Mouse (Mus musculus) C2C12 (cell line): ENCODE results near the gene Cdc123. TPM values are rescaled to one million over a fixed set of nuclear protein-coding genes. Genes with fewer than 3 reads are reported as not detected.
"Not testable (repeated sequence)": the region's sequence is repeated elsewhere in the genome, so short reads cannot be mapped to it uniquely, and the experiment has no call there.

Source experiments
- H3K27me3 ChIP-seq: one replicate; pipeline ENCODE4 v1.6.1; 2011; ENCODE audit not compliant: control insufficient read depth, insufficient read depth, insufficient read length
- H3K36me3 ChIP-seq: one replicate; pipeline ENCODE4 v1.6.1; 2011; ENCODE audit not compliant: control insufficient read depth, insufficient read depth
- H3K4me3 ChIP-seq: one replicate; pipeline ENCODE4 v1.5.1; 2011; ENCODE audit warnings: mild to moderate bottlenecking, control low read depth; ENCODE audit not compliant: poor library complexity, insufficient read depth, severe bottlenecking
- H3K79me2 ChIP-seq: one replicate; pipeline ENCODE4 v1.6.1; 2011; ENCODE audit not compliant: control insufficient read depth, insufficient read depth
- H3K79me3 ChIP-seq: one replicate; pipeline ENCODE4 v1.6.1; 2011; ENCODE audit warnings: low read depth, control low read depth
- H3ac ChIP-seq: one replicate; pipeline ENCODE3; 2011; ENCODE audit warnings: low read depth; ENCODE audit not compliant: control insufficient read depth, insufficient read length
- CEBPB ChIP-seq: IDR thresholded peaks from one replicate; pipeline ENCODE4 v1.6.1; 2011; ENCODE audit warnings: low read depth, mild to moderate bottlenecking, control low read depth, moderate library complexity
- CTCF ChIP-seq: IDR thresholded peaks from one replicate; pipeline ENCODE4 v1.5.1; 2011; ENCODE audit not compliant: control insufficient read depth, insufficient read depth, insufficient read length
- FOSL1 ChIP-seq: IDR thresholded peaks from one replicate; pipeline ENCODE4 v1.8.0; 2011; ENCODE audit warnings: mild to moderate bottlenecking, low read length; ENCODE audit not compliant: poor library complexity, insufficient read depth, severe bottlenecking
- MAX ChIP-seq: IDR thresholded peaks from one replicate; pipeline ENCODE4 v1.6.1; 2011; ENCODE audit warnings: mild to moderate bottlenecking, control low read depth
- MYOD1 ChIP-seq: IDR thresholded peaks from one replicate; pipeline ENCODE4 v1.6.1; 2011; ENCODE audit warnings: low read depth; ENCODE audit not compliant: control insufficient read depth, insufficient read length
- MYOG ChIP-seq: IDR thresholded peaks from one replicate; pipeline ENCODE4 v1.6.1; 2011; ENCODE audit not compliant: control insufficient read depth, insufficient read length; ENCODE audit errors: extremely low read depth
- USF1 ChIP-seq: IDR thresholded peaks from one replicate; pipeline ENCODE4 v1.6.1; 2011; ENCODE audit warnings: low read depth, mild to moderate bottlenecking, control low read depth, moderate library complexity
- polyA plus RNA-seq: library from polyadenylated mRNA; unstranded; fragments of >200 nt; fragmentation: generic; extraction: Trizol; gene quantifications from one replicate; pipeline ENCODE4 v1.2.1, GENCODE M21; 2012; ENCODE audit warnings: missing spikeins

The Cdc123 gene
- polyA plus RNA-seq, 1 experiment, result 141 TPM

DNA sequence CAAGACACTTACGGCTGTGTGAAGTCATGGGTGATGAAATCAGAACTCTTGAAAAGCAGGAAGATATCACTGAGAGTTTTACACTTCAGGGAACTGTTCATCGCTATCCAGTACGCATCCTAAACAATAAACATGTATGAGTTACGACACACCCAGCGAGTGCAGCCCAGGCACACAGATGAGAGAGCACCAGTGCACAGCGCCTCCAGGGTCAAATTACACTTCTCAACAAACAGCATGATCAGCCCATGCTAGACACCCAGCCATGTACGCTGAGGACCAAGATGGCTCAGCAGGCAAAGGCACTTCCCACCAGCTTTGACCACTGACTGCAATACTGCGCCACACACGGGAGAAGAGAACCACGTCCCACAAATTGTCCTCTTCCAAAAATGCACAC, 23.7 kb downstream of the Cdc123 start:
- H3ac ChIP-seq, result no peak overlapping the region
- no peaks in the 10 kb centered on the region for H3K79me2 ChIP-seq
- H3K27me3 ChIP-seq, result no peaks in the 10 kb centered on the region
- peaks cover 77% of the 10 kb centered on the region for H3K36me3 ChIP-seq
- TF ChIP-seq CEBPB, result no peak
- no peak for TF ChIP-seq MAX
- no peak for TF ChIP-seq MYOG
- no peak for TF ChIP-seq USF1
- TF ChIP-seq FOSL1, result no peak
- TF ChIP-seq MYOD1, result no peak
- no peak for TF ChIP-seq CTCF
- H3K79me3 ChIP-seq, result no peaks in the 10 kb centered on the region
- H3K4me3 ChIP-seq, result no peak overlapping the region

- Histone ChIP-seq H3K36me3 (peaks cover 65% of the 10 kb centered on the region), H3K27me3 (no peaks in the 10 kb centered on the region), H3ac (no peak overlapping the region), H3K79me2 (no peaks in the 10 kb centered on the region), H3K79me3 (no peaks in the 10 kb centered on the region), H3K4me3 (no peak overlapping the region)
- TF ChIP-seq CTCF (no peak), USF1 (no peak), MAX (no peak), MYOD1 (no peak), FOSL1 (no peak), MYOG (no peak), CEBPB (no peak)
Measured at GRCm38 (mm10) chr2:5811235-5811782, 33.7 kb downstream of the Cdc123 start.

DNA sequence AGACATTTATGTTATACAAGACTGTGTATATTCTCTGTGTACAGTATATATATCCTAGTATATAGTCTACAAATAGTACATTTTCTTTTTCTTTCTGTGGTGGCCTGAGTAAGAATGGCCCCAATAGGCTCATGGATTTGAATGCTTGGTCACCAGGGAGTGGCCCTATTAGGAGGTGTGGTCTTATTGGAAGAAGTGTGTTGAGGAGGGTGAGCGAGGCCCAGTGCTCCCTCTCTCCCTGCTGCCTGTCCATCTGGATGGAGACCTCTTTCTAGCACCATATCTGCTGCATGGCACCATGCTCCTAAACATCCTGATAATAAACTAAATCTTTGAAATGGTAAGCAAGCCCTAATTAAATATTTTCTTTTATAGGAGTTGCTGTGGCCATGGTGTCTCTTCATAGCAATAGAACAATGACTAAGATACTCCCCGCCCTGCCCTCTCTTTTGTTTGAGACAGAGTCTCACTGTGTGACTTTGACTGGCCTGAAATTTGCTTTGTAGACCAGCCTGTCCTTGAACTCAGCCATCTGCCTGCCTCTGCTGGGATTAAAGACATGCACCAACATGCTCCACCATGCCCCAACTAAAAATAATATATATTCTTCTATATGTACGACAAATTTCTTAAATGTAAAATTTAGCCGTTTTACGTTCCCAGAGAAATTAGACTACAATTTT, 34.8 kb downstream of the Cdc123 start:
- peaks cover 68% of the 10 kb centered on the region for H3K36me3 ChIP-seq

GRCm38 (mm10) chr2:5806201-5806600, 38.8 kb downstream of the Cdc123 start:
- not testable (repeated sequence) for H3K27me3 ChIP-seq, H3K4me3 ChIP-seq, H3K79me3 ChIP-seq, H3K79me2 ChIP-seq, H3ac ChIP-seq
- H3K36me3 ChIP-seq, result peaks cover 84% of the 10 kb centered on the region

More for the DNA sequence above, 34.8 kb downstream of the Cdc123 start:
- Histone ChIP-seq H3K27me3 (no peaks in the 10 kb centered on the region), H3K79me3 (no peaks in the 10 kb centered on the region), H3K4me3 (no peak overlapping the region), H3ac (no peak overlapping the region), H3K79me2 (no peaks in the 10 kb centered on the region)
- no peak for TF ChIP-seq FOSL1
- TF ChIP-seq USF1, result no peak
- TF ChIP-seq MAX, result no peak
- no peak for TF ChIP-seq CEBPB
- no peak for TF ChIP-seq MYOD1
- TF ChIP-seq CTCF, result no peak
- TF ChIP-seq MYOG, result no peak

DNA sequence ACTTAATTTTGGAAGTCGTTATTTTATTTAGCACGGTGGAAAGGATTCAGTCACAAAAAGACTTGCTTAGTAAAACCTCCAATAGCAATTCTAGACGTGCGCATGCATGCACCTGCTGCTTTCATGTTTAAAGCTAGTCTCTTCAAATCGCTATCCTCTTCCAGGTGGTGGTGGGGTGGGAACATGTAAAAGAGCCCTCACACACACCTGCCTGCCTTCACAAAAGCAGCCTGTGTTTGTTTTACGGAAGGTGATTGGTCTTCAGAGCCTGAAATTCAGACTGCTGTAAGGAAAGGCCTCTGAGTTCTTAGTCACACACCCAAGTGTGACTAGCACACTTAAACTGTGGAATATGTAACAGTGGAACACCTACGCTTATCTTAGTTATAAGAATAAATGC, 39.7 kb downstream of the Cdc123 start:
- no peaks in the 10 kb centered on the region for H3K27me3 ChIP-seq
- H3K4me3 ChIP-seq, result no peak overlapping the region
- H3ac ChIP-seq, result no peak overlapping the region
- H3K36me3 ChIP-seq, result peaks cover 79% of the 10 kb centered on the region
- no peaks in the 10 kb centered on the region for H3K79me3 ChIP-seq
- no peak for TF ChIP-seq USF1
- no peak for TF ChIP-seq MYOD1
- no peak for TF ChIP-seq MYOG
- TF ChIP-seq FOSL1, result no peak
- TF ChIP-seq CEBPB, result no peak
- TF ChIP-seq CTCF, result no peak
- TF ChIP-seq MAX, result no peak
- H3K79me2 ChIP-seq, result no peaks in the 10 kb centered on the region
